Mouse (Mus musculus) frontal cortex, adult 2 months (tissue): ENCODE results near the gene Plekhg4. TPM values are rescaled to one million over a fixed set of nuclear protein-coding genes. Genes with fewer than 3 reads are reported as not detected.

Experiments
- DNase-seq, 2 experiments: peaks; one replicate each; pipeline ENCODE4 v3.0.0; 2022; ENCODE audit warnings: low spot score in 1 of 2; ENCODE audit errors: extremely low spot score in 1 of 2
- polyA plus RNA-seq: library from polyadenylated mRNA; depleted of rRNA; stranded (reverse); fragments of >200 nt; gene quantifications from 2 replicates; pipeline ENCODE4 v1.2.3, GENCODE M21; 2012; rRNA removed

Gene Plekhg4
- polyA plus RNA-seq, 1 experiment = 3.2 TPM

GRCm38 (mm10) chr8:105393915-105394314 lies 20.8 kb downstream of the Plekhg4 start:
- no peak for DNase-seq

DNA sequence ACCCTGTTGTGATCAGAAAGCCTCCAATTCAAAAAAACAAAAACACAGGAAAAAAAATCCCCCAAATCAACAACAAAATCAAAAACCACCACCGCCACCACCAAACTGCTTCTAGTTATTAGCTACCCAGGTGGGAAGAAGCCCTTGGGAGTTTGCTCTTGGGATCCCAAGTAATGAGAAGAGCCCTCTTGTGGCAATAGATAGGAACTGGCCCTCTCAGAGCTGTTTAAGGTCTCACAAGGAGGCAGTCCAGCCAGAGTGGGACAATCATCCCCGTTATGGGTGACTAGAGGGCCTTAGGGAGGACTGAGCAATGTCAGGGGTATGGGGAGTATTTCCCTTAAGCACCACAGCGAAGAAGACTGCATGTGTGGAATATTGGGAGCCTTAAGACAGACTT lies 24.7 kb downstream of the Plekhg4 start:
- DNase-seq = peak in 1 of 2 experiments; percentile 77

DNA sequence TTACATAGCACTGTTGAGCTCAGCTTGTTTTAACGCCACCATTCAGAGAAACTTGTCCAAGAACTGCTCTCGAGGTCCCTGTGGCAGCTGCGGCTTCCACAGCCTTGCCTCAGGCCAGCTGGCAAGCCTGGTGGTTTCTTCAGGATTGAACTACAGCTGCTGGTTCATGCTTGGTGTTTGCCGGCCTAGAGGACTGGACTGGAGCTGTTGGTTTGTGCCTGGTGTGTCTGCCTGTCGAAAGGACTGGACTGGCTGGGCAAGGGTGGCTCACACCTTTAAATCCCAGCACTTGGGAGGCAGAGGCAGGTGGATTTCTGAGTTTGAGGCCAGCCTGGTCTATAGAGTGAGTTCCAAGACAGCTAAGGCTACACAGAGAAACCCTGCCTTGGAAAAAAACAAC lies 26.9 kb downstream of the Plekhg4 start:
- no peak for DNase-seq

GRCm38 (mm10) chr8:105403467-105403866 lies 30.4 kb downstream of the Plekhg4 start:
- DNase-seq = no peak

- no peak for DNase-seq
These were observed 31.4 kb downstream of the Plekhg4 start for GRCm38 (mm10) chr8:105404496-105404895.

DNA sequence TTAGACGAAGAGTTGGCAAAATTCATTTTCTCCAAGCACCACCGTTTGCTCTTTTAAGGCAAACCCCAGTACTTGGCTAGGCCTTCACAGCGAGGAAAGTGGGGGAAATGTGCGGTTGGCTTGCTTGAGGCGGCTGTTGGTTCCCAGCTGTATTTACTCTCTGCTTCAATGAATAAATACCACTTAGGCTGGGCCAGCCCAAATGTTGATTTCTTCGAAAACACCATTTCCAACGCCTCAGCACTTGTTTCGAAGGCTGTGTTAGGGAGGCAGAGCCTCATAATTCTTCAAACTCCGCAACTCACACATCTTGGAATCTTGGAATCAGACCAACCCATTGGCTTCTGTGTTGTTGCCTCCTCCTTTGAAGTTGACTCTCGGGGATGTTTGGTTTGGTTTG lies 33.3 kb downstream of the Plekhg4 start:
- peak in 1 of 2 experiments; percentile 31 for DNase-seq

DNA sequence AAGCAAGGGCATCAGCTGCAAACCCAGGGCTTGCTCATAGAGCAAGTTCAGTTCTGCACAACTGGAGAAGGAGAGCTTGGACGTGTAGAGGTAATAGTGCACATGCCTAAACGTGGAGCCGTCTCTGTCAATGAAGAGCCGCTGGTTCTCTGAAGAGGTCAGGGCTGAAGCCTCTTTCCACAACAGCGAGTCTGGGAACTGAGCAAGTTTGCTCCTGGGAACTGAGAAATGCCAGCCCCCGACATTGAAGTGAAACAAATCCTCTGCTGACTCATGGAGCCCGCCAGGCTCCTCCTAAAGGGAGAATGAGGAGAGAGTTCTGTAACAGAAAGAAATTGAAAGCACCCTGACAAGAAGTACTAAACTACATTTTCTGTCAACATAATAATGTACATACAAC lies 35.3 kb downstream of the Plekhg4 start:
- DNase-seq = peak in 1 of 2 experiments; percentile 16

- DNase-seq = no peak
These were observed 36.9 kb downstream of the Plekhg4 start for GRCm38 (mm10) chr8:105409947-105410346.

DNA sequence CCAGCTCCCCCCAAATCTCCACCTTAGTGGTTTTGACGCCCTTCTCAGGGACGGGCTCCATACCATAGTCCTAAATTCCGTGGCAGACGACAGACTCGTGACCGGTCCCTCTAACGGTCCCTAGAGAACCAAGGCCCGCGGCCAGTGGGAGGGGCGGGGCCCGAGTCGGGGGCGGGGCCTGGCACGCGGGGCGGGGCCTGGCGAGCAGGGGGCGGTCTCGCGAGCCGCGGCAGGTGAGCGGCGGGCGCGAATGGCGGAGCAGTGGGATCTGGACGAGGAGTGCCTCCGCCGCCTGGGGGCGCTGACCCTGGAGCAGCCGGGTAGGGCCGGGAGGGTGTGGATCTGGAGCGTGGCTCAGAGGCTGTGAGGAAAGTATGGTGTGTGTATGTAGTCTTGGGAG lies 40.3 kb downstream of the Plekhg4 start, which contains the start of the genes Kctd19 and Lrrc36:
Gene Kctd19 (minus strand): TSS at position 112 of the 400 bp plus-strand sequence.
Gene Lrrc36 (plus strand): TSS at position 181 of the 400 bp plus-strand sequence.
- peak in 1 of 2 experiments; percentile 10 for DNase-seq

- DNase-seq = no peak
These were observed 45.9 kb downstream of the Plekhg4 start for GRCm38 (mm10) chr8:105418992-105419391.

GRCm38 (mm10) chr8:105419800-105420199 lies 46.7 kb downstream of the Plekhg4 start:
- DNase-seq = no peak

GRCm38 (mm10) chr8:105422006-105422405 lies 48.9 kb downstream of the Plekhg4 start:
- no peak for DNase-seq

DNA sequence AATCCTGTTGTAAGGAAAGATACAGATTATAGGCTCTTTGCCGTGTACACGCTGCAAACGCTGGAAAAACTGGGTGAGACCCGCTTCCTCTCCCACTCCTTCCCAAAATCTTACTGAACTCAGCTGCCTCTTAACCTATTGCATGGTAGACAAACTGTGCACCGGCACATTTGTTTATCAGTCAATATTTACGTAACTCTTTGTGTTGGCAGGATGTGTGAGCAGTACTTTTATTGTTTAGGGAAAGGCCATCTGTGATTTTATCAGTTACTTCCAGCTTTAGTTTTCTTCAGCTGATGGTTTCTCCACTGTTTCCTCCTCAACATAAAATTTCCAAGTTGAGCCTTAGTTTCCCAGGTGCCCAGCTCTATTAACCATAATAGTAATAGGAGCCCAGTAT lies 53.8 kb downstream of the Plekhg4 start:
- no peak for DNase-seq

DNA sequence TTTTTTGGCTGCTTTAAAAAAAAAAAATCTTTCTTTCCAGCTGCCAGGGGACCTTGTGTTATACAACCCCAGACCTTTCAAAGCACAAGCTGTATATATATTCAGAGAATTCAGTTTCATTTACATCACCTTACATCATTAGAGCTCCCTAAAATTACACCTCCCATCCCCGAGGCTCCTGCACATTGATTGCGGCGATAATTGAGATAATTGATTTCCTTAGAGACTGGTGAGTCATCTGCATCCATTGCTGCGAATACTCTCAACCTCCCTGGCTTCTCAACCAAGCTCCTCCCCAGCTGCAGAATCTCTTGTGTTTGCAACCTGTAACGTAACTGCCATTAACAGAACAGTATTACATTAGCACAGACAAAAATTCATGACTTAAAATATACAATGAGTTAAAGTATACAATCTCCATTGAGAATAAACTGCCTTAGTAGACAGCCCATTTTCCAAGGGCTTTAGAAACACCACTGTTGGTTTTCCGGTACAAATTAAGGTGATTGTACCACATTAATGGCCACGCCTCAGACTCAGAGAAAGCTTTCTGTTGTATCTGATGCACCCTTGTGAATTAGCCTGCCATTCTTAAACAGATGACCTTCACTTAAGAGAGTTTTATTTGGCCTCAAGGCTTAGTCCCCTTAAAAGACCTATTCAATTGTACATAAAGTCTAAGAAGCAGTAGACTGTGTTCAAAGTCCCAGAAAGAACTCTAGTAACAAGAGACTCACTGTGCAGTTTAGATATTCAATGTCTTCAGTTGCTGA lies 58.9 kb downstream of the Plekhg4 start:
- DNase-seq = no peak

Other genes with a start within 250 kb of the Plekhg4 start
- gene Ces4a, start 241.5 kb upstream of the Plekhg4 start, polyA plus RNA-seq = not detected in 2 replicates
- gene Cbfb, start 202.6 kb upstream of the Plekhg4 start, polyA plus RNA-seq = 25.2 and 28.1 TPM in 2 replicates
- gene D230025D16Rik, start 148.1 kb upstream of the Plekhg4 start, polyA plus RNA-seq = 35.6 and 41.5 TPM in 2 replicates
- 3.9 and 4.5 TPM in 2 replicates for gene B3gnt9, start 118.1 kb upstream of the Plekhg4 start, polyA plus RNA-seq
- gene Tradd, start 108.7 kb upstream of the Plekhg4 start, polyA plus RNA-seq = 8.4 and 8.7 TPM in 2 replicates
- gene Fbxl8, start 108.6 kb upstream of the Plekhg4 start, polyA plus RNA-seq = 2.0 and 2.1 TPM in 2 replicates
- gene Hsf4, start 103.5 kb upstream of the Plekhg4 start, polyA plus RNA-seq = 20.2 and 20.7 TPM in 2 replicates
- 13.4 and 14.2 TPM in 2 replicates for gene Nol3, start 97.1 kb upstream of the Plekhg4 start, polyA plus RNA-seq
- gene 4931428F04Rik, start 83.4 kb upstream of the Plekhg4 start, polyA plus RNA-seq = 33.3 and 33.4 TPM in 2 replicates
- gene Exoc3l, start 77.2 kb upstream of the Plekhg4 start, polyA plus RNA-seq = 2.2 and 2.4 TPM in 2 replicates
- 59.9 and 67.7 TPM in 2 replicates for gene E2f4, start 75.6 kb upstream of the Plekhg4 start, polyA plus RNA-seq
- gene Elmo3, start 67.7 kb upstream of the Plekhg4 start, polyA plus RNA-seq = 2.4 and 2.6 TPM in 2 replicates
- gene Lrrc29, start 47.0 kb upstream of the Plekhg4 start, polyA plus RNA-seq = 3.5 and 4.8 TPM in 2 replicates
- 73.1 and 74.3 TPM in 2 replicates for gene Tmem208, start 46.9 kb upstream of the Plekhg4 start, polyA plus RNA-seq
- gene Fhod1, start 25.3 kb upstream of the Plekhg4 start, polyA plus RNA-seq = 3.8 and 4.2 TPM in 2 replicates
- 26.1 and 26.4 TPM in 2 replicates for gene Slc9a5, start 24.4 kb upstream of the Plekhg4 start, polyA plus RNA-seq
- not detected in 2 replicates for gene Kctd19, start 40.2 kb downstream of the Plekhg4 start, polyA plus RNA-seq
- gene Lrrc36, start 40.3 kb downstream of the Plekhg4 start, polyA plus RNA-seq = 0.34 and 0.53 TPM in 2 replicates
- gene Tppp3, start 98.3 kb downstream of the Plekhg4 start, polyA plus RNA-seq = 66.7 and 76.4 TPM in 2 replicates
- gene Zdhhc1, start 123.6 kb downstream of the Plekhg4 start, polyA plus RNA-seq = 75.3 and 75.7 TPM in 2 replicates
- gene Hsd11b2, start 145.5 kb downstream of the Plekhg4 start, polyA plus RNA-seq = 0.21 and 0.22 TPM in 2 replicates
- 334 and 339 TPM in 2 replicates for gene Atp6v0d1, start 192.8 kb downstream of the Plekhg4 start, polyA plus RNA-seq
- 52.0 and 52.1 TPM in 2 replicates for gene Ripor1, start 232.0 kb downstream of the Plekhg4 start, polyA plus RNA-seq